Mouse (Mus musculus): ENCODE results near the gene Hivep3. TPM values are rescaled to one million over a fixed set of nuclear protein-coding genes. Genes with fewer than 3 reads are reported as not detected.

Gene Hivep3
- polyA plus RNA-seq, 1 experiment from 2014 or later: 5.7 TPM

- Histone ChIP-seq H3K4me1 (ENCODE audit: control insufficient read depth, insufficient read depth, low read length) (no peaks in the 10 kb centered on the region), H3K4me2 (ENCODE audit: low read depth) (no peak overlapping the region), H3K36me3 (ENCODE audit: control insufficient read depth, insufficient read depth, low read length) (no peaks in the 10 kb centered on the region), H3K27me3 (ENCODE audit: control insufficient read depth, insufficient read depth, low read length) (no peaks in the 10 kb centered on the region), H3K27ac (ENCODE audit: low read depth, low read length) (no peak overlapping the region), H3K9me3 (ENCODE audit: control insufficient read depth, low read length) (no peaks in the 10 kb centered on the region), H3K9ac (ENCODE audit: low read length) (no peak overlapping the region), H3K4me3 (ENCODE audit: low read depth, low read length) (no peak overlapping the region)
- DNase-seq (ENCODE audit: low spot score): no peak
- WGBS: 86% methylated on average over 3 of the region's 3 CpGs
- ATAC-seq (ENCODE audit: insufficient read depth, low FRiP score, low TSS enrichment): no peak
Measured at GRCm38 (mm10) chr4:119777146-119777545, 43.6 kb downstream of the Hivep3 start.

- Histone ChIP-seq H3K36me3 (ENCODE audit: control insufficient read depth, insufficient read depth, low read length) (no peaks in the 10 kb centered on the region), H3K9me3 (ENCODE audit: control insufficient read depth, low read length) (no peaks in the 10 kb centered on the region), H3K4me1 (ENCODE audit: control insufficient read depth, insufficient read depth, low read length) (no peaks in the 10 kb centered on the region), H3K9ac (ENCODE audit: low read length) (no peak overlapping the region), H3K4me3 (ENCODE audit: low read depth, low read length) (no peak overlapping the region), H3K27ac (ENCODE audit: low read depth, low read length) (no peak overlapping the region), H3K27me3 (ENCODE audit: control insufficient read depth, insufficient read depth, low read length) (no peaks in the 10 kb centered on the region), H3K4me2 (ENCODE audit: low read depth) (no peak overlapping the region)
- WGBS: 37% methylated on average over 5 of the region's 5 CpGs
- no peak for DNase-seq (ENCODE audit: low spot score)
- no peak for ATAC-seq (ENCODE audit: insufficient read depth, low FRiP score, low TSS enrichment)
Measured at GRCm38 (mm10) chr4:119779561-119780400, 46.2 kb downstream of the Hivep3 start.

- 83% methylated on average over 6 of the region's 6 CpGs for WGBS
- Histone ChIP-seq H3K36me3 (ENCODE audit: control insufficient read depth, insufficient read depth, low read length) (no peaks in the 10 kb centered on the region), H3K4me3 (ENCODE audit: low read depth, low read length) (no peak overlapping the region), H3K9ac (ENCODE audit: low read length) (no peak overlapping the region), H3K4me1 (ENCODE audit: control insufficient read depth, insufficient read depth, low read length) (no peaks in the 10 kb centered on the region), H3K27me3 (ENCODE audit: control insufficient read depth, insufficient read depth, low read length) (no peaks in the 10 kb centered on the region), H3K9me3 (ENCODE audit: control insufficient read depth, low read length) (no peaks in the 10 kb centered on the region), H3K4me2 (ENCODE audit: low read depth) (no peak overlapping the region), H3K27ac (ENCODE audit: low read depth, low read length) (no peak overlapping the region)
- no peak for ATAC-seq (ENCODE audit: insufficient read depth, low FRiP score, low TSS enrichment)
- DNase-seq (ENCODE audit: low spot score): no peak
Measured at GRCm38 (mm10) chr4:119780881-119781280, 47.3 kb downstream of the Hivep3 start.

- no peak for ATAC-seq (ENCODE audit: insufficient read depth, low FRiP score, low TSS enrichment)
- Histone ChIP-seq H3K9ac (ENCODE audit: low read length) (no peak overlapping the region), H3K27me3 (ENCODE audit: control insufficient read depth, insufficient read depth, low read length) (no peaks in the 10 kb centered on the region), H3K9me3 (ENCODE audit: control insufficient read depth, low read length) (no peaks in the 10 kb centered on the region), H3K27ac (ENCODE audit: low read depth, low read length) (no peak overlapping the region), H3K4me3 (ENCODE audit: low read depth, low read length) (no peak overlapping the region), H3K4me2 (ENCODE audit: low read depth) (no peak overlapping the region), H3K36me3 (ENCODE audit: control insufficient read depth, insufficient read depth, low read length) (no peaks in the 10 kb centered on the region), H3K4me1 (ENCODE audit: control insufficient read depth, insufficient read depth, low read length) (no peaks in the 10 kb centered on the region)
- 88% methylated on average over 3 of the region's 3 CpGs for WGBS
- DNase-seq (ENCODE audit: low spot score): no peak
Measured at GRCm38 (mm10) chr4:119784959-119785358, 51.4 kb downstream of the Hivep3 start.

- H3K9ac ChIP-seq (ENCODE audit: low read length): no peak overlapping the region
- no peaks in the 10 kb centered on the region for H3K27me3 ChIP-seq (ENCODE audit: control insufficient read depth, insufficient read depth, low read length)
- H3K27ac ChIP-seq (ENCODE audit: low read depth, low read length): no peak overlapping the region
- H3K4me2 ChIP-seq (ENCODE audit: low read depth): no peak overlapping the region
- 77% methylated on average over 2 of the region's 2 CpGs for WGBS
- H3K36me3 ChIP-seq (ENCODE audit: control insufficient read depth, insufficient read depth, low read length): no peaks in the 10 kb centered on the region
- ATAC-seq (ENCODE audit: insufficient read depth, low FRiP score, low TSS enrichment) (no peak), DNase-seq (ENCODE audit: low spot score) (no peak)
- no peak overlapping the region for H3K4me3 ChIP-seq (ENCODE audit: low read depth, low read length)
- no peaks in the 10 kb centered on the region for H3K4me1 ChIP-seq (ENCODE audit: control insufficient read depth, insufficient read depth, low read length)
- H3K9me3 ChIP-seq (ENCODE audit: control insufficient read depth, low read length): no peaks in the 10 kb centered on the region
Measured at GRCm38 (mm10) chr4:119786307-119786706, 52.7 kb downstream of the Hivep3 start.

GRCm38 (mm10) chr4:119786721-119787120 is 53.1 kb downstream of the Hivep3 start:
- Histone ChIP-seq H3K27ac (ENCODE audit: low read depth, low read length) (no peak overlapping the region), H3K9me3 (ENCODE audit: control insufficient read depth, low read length) (no peaks in the 10 kb centered on the region), H3K4me1 (ENCODE audit: control insufficient read depth, insufficient read depth, low read length) (no peaks in the 10 kb centered on the region), H3K36me3 (ENCODE audit: control insufficient read depth, insufficient read depth, low read length) (no peaks in the 10 kb centered on the region), H3K27me3 (ENCODE audit: control insufficient read depth, insufficient read depth, low read length) (no peaks in the 10 kb centered on the region), H3K9ac (ENCODE audit: low read length) (no peak overlapping the region), H3K4me3 (ENCODE audit: low read depth, low read length) (no peak overlapping the region), H3K4me2 (ENCODE audit: low read depth) (no peak overlapping the region)
- WGBS: 78% methylated on average over 1 of the region's 2 CpGs
- no peak for DNase-seq (ENCODE audit: low spot score)
- no peak for ATAC-seq (ENCODE audit: insufficient read depth, low FRiP score, low TSS enrichment)

- ATAC-seq (ENCODE audit: insufficient read depth, low FRiP score, low TSS enrichment) (no peak), DNase-seq (ENCODE audit: low spot score) (no peak)
- no peaks in the 10 kb centered on the region for H3K4me1 ChIP-seq (ENCODE audit: control insufficient read depth, insufficient read depth, low read length)
- no peaks in the 10 kb centered on the region for H3K36me3 ChIP-seq (ENCODE audit: control insufficient read depth, insufficient read depth, low read length)
- no peak overlapping the region for H3K9ac ChIP-seq (ENCODE audit: low read length)
- H3K27me3 ChIP-seq (ENCODE audit: control insufficient read depth, insufficient read depth, low read length): no peaks in the 10 kb centered on the region
- no peaks in the 10 kb centered on the region for H3K9me3 ChIP-seq (ENCODE audit: control insufficient read depth, low read length)
- H3K4me3 ChIP-seq (ENCODE audit: low read depth, low read length): no peak overlapping the region
- no peak overlapping the region for H3K4me2 ChIP-seq (ENCODE audit: low read depth)
- no peak overlapping the region for H3K27ac ChIP-seq (ENCODE audit: low read depth, low read length)
- 91% methylated on average over 6 of the region's 6 CpGs for WGBS
Measured at GRCm38 (mm10) chr4:119788746-119789145, 55.2 kb downstream of the Hivep3 start.

GRCm38 (mm10) chr4:119789495-119790148 is 56.0 kb downstream of the Hivep3 start:
- Histone ChIP-seq H3K9ac (ENCODE audit: low read length) (no peak overlapping the region), H3K27me3 (ENCODE audit: control insufficient read depth, insufficient read depth, low read length) (no peaks in the 10 kb centered on the region), H3K4me3 (ENCODE audit: low read depth, low read length) (no peak overlapping the region), H3K36me3 (ENCODE audit: control insufficient read depth, insufficient read depth, low read length) (no peaks in the 10 kb centered on the region), H3K4me1 (ENCODE audit: control insufficient read depth, insufficient read depth, low read length) (no peaks in the 10 kb centered on the region), H3K9me3 (ENCODE audit: control insufficient read depth, low read length) (no peaks in the 10 kb centered on the region), H3K27ac (ENCODE audit: low read depth, low read length) (no peak overlapping the region), H3K4me2 (ENCODE audit: low read depth) (no peak overlapping the region)
- DNase-seq (ENCODE audit: low spot score): no peak
- no peak for ATAC-seq (ENCODE audit: insufficient read depth, low FRiP score, low TSS enrichment)
- 80% methylated on average over 9 of the region's 9 CpGs for WGBS

GRCm38 (mm10) chr4:119798891-119799290 is 65.3 kb downstream of the Hivep3 start:
- WGBS: 68% methylated on average over 3 of the region's 3 CpGs
- Histone ChIP-seq H3K27ac (ENCODE audit: low read depth, low read length) (no peak overlapping the region), H3K4me1 (ENCODE audit: control insufficient read depth, insufficient read depth, low read length) (no peaks in the 10 kb centered on the region), H3K9me3 (ENCODE audit: control insufficient read depth, low read length) (no peaks in the 10 kb centered on the region), H3K4me2 (ENCODE audit: low read depth) (no peak overlapping the region), H3K27me3 (ENCODE audit: control insufficient read depth, insufficient read depth, low read length) (no peaks in the 10 kb centered on the region), H3K36me3 (ENCODE audit: control insufficient read depth, insufficient read depth, low read length) (no peaks in the 10 kb centered on the region), H3K4me3 (ENCODE audit: low read depth, low read length) (no peak overlapping the region), H3K9ac (ENCODE audit: low read length) (no peak overlapping the region)
- ATAC-seq (ENCODE audit: insufficient read depth, low FRiP score, low TSS enrichment): no peak
- DNase-seq (ENCODE audit: low spot score): no peak
